Mouse (Mus musculus): ENCODE measurements around the gene Tnfrsf14. TPM values are rescaled to one million over a fixed set of nuclear protein-coding genes. Genes with fewer than 3 reads are reported as not detected.

Tnfrsf14 gene
- total and polyA plus RNA-seq, 3 experiments: 8.2 to 13.4 TPM; not detected in 1

GRCm38 (mm10) chr4:154902371-154902770 lies 26.0 kb downstream of the Tnfrsf14 start:
- Histone ChIP-seq H3K79me2 (ENCODE audit: control insufficient read depth, insufficient read depth, low read length, poor library complexity) (0 out of 2 replicates have a peak, but pooled peaks cover 1% of the 10 kb centered on the region), H3K4me1 (ENCODE audit: control insufficient read depth in 1 of 2, insufficient read depth in 2 of 2, low read length in 2 of 2) (peaks cover 5% of the 10 kb centered on the region in 2 experiments; a peak in 3 of 4 replicates), H3K4me3 (ENCODE audit: control insufficient read depth in 1 of 2, insufficient read depth in 1 of 2, low read depth in 2 of 2, low read length in 2 of 2) (no peak overlapping the region), H3K27me3 (ENCODE audit: control insufficient read depth in 1 of 2, insufficient read depth in 2 of 2, low read length in 2 of 2) (no peaks in the 10 kb centered on the region), H3K27ac (ENCODE audit: control insufficient read depth, low read depth, low read length) (no peak overlapping the region), H3K36me3 (ENCODE audit: control insufficient read depth in 1 of 2, insufficient read depth in 2 of 2, low read length in 2 of 2) (peaks cover 0 to 7% of the 10 kb centered on the region in 2 experiments; a peak in 2 of 4 replicates), H3K9me3 (replicated peaks; ENCODE audit: insufficient read depth, low read length) (no peaks in the 10 kb centered on the region), H3K9ac (ENCODE audit: control insufficient read depth, low read depth, low read length, poor library complexity, severe bottlenecking) (no peak overlapping the region)
- no peak for DNase-seq (ENCODE audit: low read depth, low spot score)
- TF ChIP-seq USF1 (IDR thresholded peaks at IDR 0.05; ENCODE audit: low read depth, low read length) (no peak), EP300 (IDR thresholded peaks at IDR 0.05; ENCODE audit: low read depth in 1 of 2, low read length in 2 of 2) (no peak), CHD1 (IDR thresholded peaks at IDR 0.05; ENCODE audit: low read depth, low read length) (no peak), ZNF384 (IDR thresholded peaks at IDR 0.05; ENCODE audit: low read depth, low read length) (no peak), MAFK (IDR thresholded peaks at IDR 0.05; ENCODE audit: borderline replicate concordance, low read depth, low read length) (no peak), MXI1 (IDR thresholded peaks at IDR 0.05; ENCODE audit: low read depth, low read length) (no peak), KAT2A (conservative IDR thresholded peaks at IDR 0.05; ENCODE audit: low read depth, low read length) (no peak), SIN3A (IDR thresholded peaks at IDR 0.05; ENCODE audit: low read length) (no peak), RCOR1 (IDR thresholded peaks at IDR 0.05; ENCODE audit: low read depth, low read length) (no peak), MYC (IDR thresholded peaks at IDR 0.05; ENCODE audit: low read depth, low read length) (no peak), SMC3 (IDR thresholded peaks at IDR 0.05; ENCODE audit: low read depth, low read length) (no peak), POLR2AphosphoS2 (IDR thresholded peaks at IDR 0.05; ENCODE audit: low read length) (no peak), ZKSCAN1 (IDR thresholded peaks at IDR 0.05; ENCODE audit: low read depth, low read length) (no peak), MAZ (IDR thresholded peaks at IDR 0.05; ENCODE audit: low read depth, low read length) (no peak), CHD2 (IDR thresholded peaks at IDR 0.05; ENCODE audit: low read length) (no peak), USF2 (IDR thresholded peaks at IDR 0.05; ENCODE audit: borderline replicate concordance in 1 of 2, insufficient read depth in 1 of 2, low read depth in 1 of 2, low read length in 2 of 2) (no peak), GATA1 (IDR thresholded peaks at IDR 0.05; ENCODE audit: low read depth, low read length) (no peak), MYB (IDR thresholded peaks at IDR 0.05; ENCODE audit: low read depth, low read length) (no peak)

DNA sequence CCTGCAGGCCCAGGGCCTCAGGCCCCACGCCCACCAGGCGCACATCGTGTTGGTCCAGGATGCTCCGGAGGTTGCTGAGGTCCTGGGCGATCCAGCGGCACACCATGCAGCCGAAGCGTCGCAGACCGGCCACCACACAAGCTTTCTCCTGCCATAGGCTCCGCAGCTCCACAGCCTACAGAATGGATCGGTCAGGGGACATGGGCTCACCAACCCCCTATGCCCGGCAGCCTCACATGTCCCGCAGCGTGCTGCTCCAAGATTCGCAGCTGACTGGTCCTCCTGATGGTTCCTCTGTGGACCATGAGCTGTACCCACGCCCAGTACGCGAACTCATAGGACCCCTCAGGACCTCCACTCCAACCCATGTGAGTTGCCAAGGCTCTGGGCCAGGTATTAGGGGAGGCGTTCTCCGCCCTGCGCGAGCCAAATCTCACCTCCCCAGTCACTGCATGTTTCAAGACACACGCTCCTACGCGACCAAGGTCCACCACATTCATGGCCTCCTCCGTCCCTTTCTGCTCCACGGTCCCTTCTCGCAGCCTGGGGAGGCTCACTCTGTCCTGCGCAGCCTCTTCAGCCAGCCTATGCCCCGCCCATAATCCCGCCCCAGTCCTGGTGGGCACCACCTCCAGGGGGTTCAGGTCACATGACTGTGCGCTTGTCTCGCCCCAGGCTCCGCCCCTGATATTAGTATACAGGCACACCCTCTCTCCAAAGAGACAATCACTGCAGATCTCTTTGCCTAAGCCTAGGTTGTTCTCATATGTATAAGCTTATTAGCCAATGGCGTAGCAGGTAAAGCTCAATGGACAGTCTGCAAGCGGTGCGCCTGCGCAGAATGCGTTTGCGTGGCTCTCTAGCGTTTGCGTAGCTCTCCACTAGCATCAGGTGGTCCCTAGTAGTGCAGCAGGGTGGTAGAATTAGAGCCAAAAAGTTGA lies 29.6 kb downstream of the Tnfrsf14 start, which contains the start of gene Fam213b:
Fam213b (minus strand) TSS at position 630 of the 941 bp plus-strand sequence.
- no peaks in the 10 kb centered on the region for H3K79me2 ChIP-seq (ENCODE audit: control insufficient read depth, insufficient read depth, low read length, poor library complexity)
- no peak within 1 kb of the TSS for H3K9ac ChIP-seq (ENCODE audit: control insufficient read depth, low read depth, low read length, poor library complexity, severe bottlenecking)
- no peaks in the 10 kb centered on the region for H3K27me3 ChIP-seq (ENCODE audit: control insufficient read depth in 1 of 2, insufficient read depth in 2 of 2, low read length in 2 of 2)
- no peak for TF ChIP-seq RCOR1 (IDR thresholded peaks at IDR 0.05; ENCODE audit: low read depth, low read length)
- no peak for TF ChIP-seq JUND (IDR thresholded peaks at IDR 0.05; ENCODE audit: low read depth, low read length)
- no peak for TF ChIP-seq UBTF (IDR thresholded peaks at IDR 0.05; ENCODE audit: borderline replicate concordance, insufficient read depth, low read depth, low read length)
- peak; percentile 40; the same call in 1 of the 2 replicates for TF ChIP-seq USF1 (IDR thresholded peaks at IDR 0.05; ENCODE audit: low read depth, low read length)
- TF ChIP-seq NELFE (IDR thresholded peaks at IDR 0.05; ENCODE audit: low read depth, low read length): no peak
- H3K4me1 ChIP-seq (ENCODE audit: control insufficient read depth in 1 of 2, insufficient read depth in 2 of 2, low read length in 2 of 2): no peaks in the 10 kb centered on the region
- H3K9me3 ChIP-seq (replicated peaks; ENCODE audit: insufficient read depth, low read length): no peaks in the 10 kb centered on the region
- no peaks in the 10 kb centered on the region for H3K36me3 ChIP-seq (ENCODE audit: control insufficient read depth in 1 of 2, insufficient read depth in 2 of 2, low read length in 2 of 2)
- no peak within 1 kb of the TSS for H3K27ac ChIP-seq (ENCODE audit: control insufficient read depth, low read depth, low read length)
- no peak within 1 kb of the TSS for H3K4me3 ChIP-seq (ENCODE audit: control insufficient read depth in 1 of 2, insufficient read depth in 1 of 2, low read depth in 2 of 2, low read length in 2 of 2)
- DNase-seq (ENCODE audit: low read depth, low spot score): no peak

All from MEL (cell line).